Mouse (Mus musculus) neural tube, embryonic 11.5 days (tissue): ENCODE data around the gene 5330417C22Rik. TPM values are rescaled to one million over a fixed set of nuclear protein-coding genes. Genes with fewer than 3 reads are reported as not detected.
"Not testable (repeated sequence)": the region's sequence is repeated elsewhere in the genome, so short reads cannot be mapped to it uniquely, and the experiment has no call there.

Source experiments
- ATAC-seq: fragments of 200-750 bp; cut with Nextera tagmentation; 2 replicates; pipeline ENCODE4 v1.8.0; 2017; ENCODE audit warnings: moderate number of reproducible peaks, mild to moderate bottlenecking, moderate TSS enrichment, moderate library complexity; ENCODE audit not compliant: insufficient read depth, low FRiP score, low TSS enrichment
- DNase-seq: peaks from one replicate; pipeline ENCODE4 v3.0.0-alpha.2; 2015; ENCODE audit warnings: low spot score
- H3K27ac ChIP-seq: fragments of 300-500 bp; sonication (generic); 2 replicates; pipeline ENCODE4 v1.5.1; 2014; ENCODE audit warnings: low read depth, mild to moderate bottlenecking, low read length
- H3K27me3 ChIP-seq: fragments of 300-500 bp; sonication (generic); 2 replicates; pipeline ENCODE4 v1.6.1; 2014; ENCODE audit warnings: mild to moderate bottlenecking, low read length, mixed read lengths; ENCODE audit not compliant: control insufficient read depth, insufficient read depth
- H3K36me3 ChIP-seq: fragments of 300-500 bp; sonication (generic); 2 replicates; pipeline ENCODE4 v1.6.1; 2014; ENCODE audit warnings: mild to moderate bottlenecking, low read length, moderate library complexity, mixed read lengths; ENCODE audit not compliant: control insufficient read depth, insufficient read depth
- H3K4me1 ChIP-seq: fragments of 300-500 bp; sonication (generic); 2 replicates; pipeline ENCODE4 v1.6.1; 2014; ENCODE audit warnings: low read length, mixed read lengths; ENCODE audit not compliant: control insufficient read depth, insufficient read depth
- H3K4me2 ChIP-seq: fragments of 300-500 bp; sonication (generic); 2 replicates; pipeline ENCODE4 v1.6.1; 2014; ENCODE audit warnings: low read depth, mild to moderate bottlenecking, moderate library complexity
- H3K4me3 ChIP-seq: fragments of 300-500 bp; sonication (generic); 2 replicates; pipeline ENCODE4 v1.5.1; 2014; ENCODE audit warnings: low read depth, low read length
- H3K9ac ChIP-seq: fragments of 300-500 bp; sonication (generic); 2 replicates; pipeline ENCODE4 v1.6.1; 2014; ENCODE audit warnings: mild to moderate bottlenecking, low read length
- H3K9me3 ChIP-seq: fragments of 300-500 bp; sonication (generic); 2 replicates; pipeline ENCODE4 v1.6.1; 2016; ENCODE audit warnings: low read length; ENCODE audit not compliant: control insufficient read depth
- WGBS: fragments of 180-500 bp; shearing (Covaris S2); extraction: QIAGEN DNeasy Blood & Tissue Kit; methylation state at CpG from one replicate; pipeline ENCODE4 v1.1.7; 2014; 5-methylcytosine and 5-hydroxymethylcytosine counted together
- polyA plus RNA-seq: library from polyadenylated mRNA; unstranded; fragments of >200 nt; fragmentation: Nextera tagmentation; extraction: Ambion mirVana; gene quantifications from 2 replicates; pipeline ENCODE4 v1.2.1, GENCODE M21; 2014

5330417C22Rik gene
- polyA plus RNA-seq, result 1.4 and 1.8 TPM in 2 replicates

DNA sequence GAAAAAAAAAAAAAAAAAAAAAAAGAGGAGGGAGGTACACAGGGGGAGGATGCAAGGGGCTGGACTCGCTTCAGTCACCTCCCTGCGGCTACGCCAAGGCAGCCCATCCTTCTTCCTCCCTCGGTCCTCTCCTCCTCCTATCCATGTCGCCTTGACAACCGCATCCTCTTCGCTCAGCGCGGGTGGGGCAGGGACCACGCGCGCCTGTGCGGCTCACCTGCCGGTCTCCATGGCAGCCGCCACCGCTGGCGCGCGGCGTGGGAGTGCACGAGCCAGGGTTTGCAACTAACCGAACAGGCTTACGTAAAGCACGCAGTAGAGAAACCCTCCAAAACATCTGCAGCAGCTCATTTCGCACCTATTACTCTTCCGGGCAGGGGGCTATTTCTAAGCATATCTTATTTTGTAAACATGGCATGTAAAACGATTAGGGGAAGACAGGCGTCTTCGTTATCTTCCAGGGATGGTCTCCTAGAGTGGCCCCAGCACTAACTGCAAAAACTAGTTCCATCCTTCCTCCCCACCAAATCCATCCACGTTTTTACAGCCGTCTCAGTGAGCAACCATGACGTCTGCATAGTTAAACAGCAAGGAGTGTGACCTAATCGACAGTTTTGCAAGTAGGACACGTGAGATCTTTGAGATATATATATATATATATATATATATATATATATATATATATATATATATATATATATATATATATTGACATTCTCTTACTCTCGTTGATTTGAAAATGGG lies at the start of gene 5330417C22Rik:
Gene 5330417C22Rik (minus strand): TSS at position 20 of the 744 bp plus-strand sequence.
- no peaks in the 10 kb centered on the region for H3K4me1 ChIP-seq
- no peak within 1 kb of the TSS for H3K27ac ChIP-seq
- ATAC-seq, result peak; percentile 80
- H3K27me3 ChIP-seq, result peaks cover 11% of the 10 kb centered on the region
- peak within 1 kb of the TSS; percentile 52 for H3K9ac ChIP-seq
- 2% methylated on average over 30 of the region's 35 CpGs for WGBS
- H3K4me2 ChIP-seq, result peak within 1 kb of the TSS; percentile 86
- H3K36me3 ChIP-seq, result no peaks in the 10 kb centered on the region
- peak within 1 kb of the TSS; percentile 41 for H3K4me3 ChIP-seq
- DNase-seq, result peak; percentile 68
- H3K9me3 ChIP-seq, result no peaks in the 10 kb centered on the region

DNA sequence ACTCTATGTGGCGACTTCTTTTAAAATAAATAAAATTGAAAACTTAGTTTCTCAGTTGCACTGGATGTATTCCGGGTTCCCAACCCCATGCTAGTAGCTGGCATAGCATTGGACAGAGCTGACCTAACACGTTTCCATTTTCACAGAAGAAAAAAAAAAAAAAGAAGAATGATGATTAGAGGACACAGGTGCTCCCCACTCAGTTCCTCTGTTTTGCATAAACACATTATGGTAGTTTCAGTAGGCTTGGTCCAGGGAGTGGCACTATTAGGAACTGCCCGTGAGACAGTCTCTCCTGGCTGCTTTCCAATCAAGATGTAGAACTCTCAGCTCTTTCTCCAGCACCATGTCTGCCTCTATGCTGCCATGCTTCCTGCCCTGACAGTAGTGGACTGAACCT lies 48.2 kb upstream of the 5330417C22Rik start:
- no peak overlapping the region for H3K4me3 ChIP-seq
- H3K4me2 ChIP-seq, result no peak overlapping the region
- no peaks in the 10 kb centered on the region for H3K4me1 ChIP-seq
- no peak for ATAC-seq
- WGBS, result 85% methylated on average over 4 of the region's 4 CpGs
- no peaks in the 10 kb centered on the region for H3K27me3 ChIP-seq
- no peak overlapping the region for H3K27ac ChIP-seq
- no peaks in the 10 kb centered on the region for H3K36me3 ChIP-seq
- no peak for DNase-seq
- H3K9ac ChIP-seq, result no peak overlapping the region
- H3K9me3 ChIP-seq, result no peaks in the 10 kb centered on the region

DNA sequence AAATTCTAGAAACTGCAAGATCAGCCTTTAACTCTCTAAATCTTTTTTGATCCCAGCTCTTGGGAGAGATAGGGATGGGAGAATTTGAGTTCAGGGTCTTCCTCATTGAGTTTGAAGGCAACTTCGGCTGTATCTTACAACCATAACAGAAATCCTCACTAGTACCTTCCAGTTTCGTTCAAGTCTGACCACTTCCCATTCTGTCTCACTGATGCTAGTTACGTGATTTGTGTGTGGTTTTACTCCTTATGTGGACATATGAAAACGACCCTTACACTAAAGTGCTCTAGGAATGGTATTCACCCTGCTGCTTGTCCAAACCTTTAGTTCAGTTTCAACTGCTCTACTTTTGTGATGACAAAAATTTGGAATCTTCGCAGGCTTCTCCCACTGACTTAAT lies 37.7 kb upstream of the 5330417C22Rik start:
- DNase-seq (no peak), ATAC-seq (no peak)
- WGBS, result 84% methylated on average over 5 of the region's 5 CpGs
- H3K9ac ChIP-seq, result no peak overlapping the region
- H3K36me3 ChIP-seq, result no peaks in the 10 kb centered on the region; the same call in 1 of the 2 replicates
- H3K27me3 ChIP-seq, result no peaks in the 10 kb centered on the region
- H3K4me3 ChIP-seq, result no peak overlapping the region
- peaks cover 13% of the 10 kb centered on the region for H3K4me1 ChIP-seq
- H3K4me2 ChIP-seq, result no peak overlapping the region
- H3K9me3 ChIP-seq, result no peaks in the 10 kb centered on the region
- no peak overlapping the region for H3K27ac ChIP-seq

DNA sequence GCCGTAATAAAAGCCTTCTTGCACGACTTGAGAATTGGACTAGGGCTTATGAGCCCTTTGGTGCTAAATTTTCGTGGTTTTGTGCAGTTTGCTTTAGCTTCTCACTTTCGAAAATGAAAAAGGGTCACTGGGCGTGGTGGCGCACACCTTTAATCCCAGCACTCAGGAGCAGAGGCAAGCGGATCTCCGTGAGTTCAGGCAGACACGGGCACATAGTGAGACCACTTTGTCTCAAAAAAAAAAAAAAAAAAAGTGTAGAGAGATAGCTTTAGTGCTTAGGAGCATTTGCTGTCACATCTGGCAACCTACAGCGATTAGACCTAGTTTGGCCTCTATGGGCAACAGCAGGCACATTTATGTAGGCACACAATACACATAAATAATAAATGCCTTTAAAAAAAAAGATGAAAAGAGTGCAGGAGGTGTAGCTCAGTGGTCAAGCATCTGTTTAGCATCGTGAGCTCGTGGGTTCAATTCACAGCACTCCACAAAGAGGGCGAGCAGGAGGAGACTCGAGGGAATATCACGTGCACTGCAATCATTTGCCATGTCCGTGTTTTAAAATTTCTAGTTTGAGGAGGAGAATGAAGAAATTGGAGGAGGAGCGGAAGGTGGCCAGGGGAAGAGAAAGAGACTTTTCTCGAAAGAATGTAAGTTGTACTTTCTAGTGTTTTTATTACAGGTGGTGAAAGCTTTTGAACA lies 36.1 kb upstream of the 5330417C22Rik start:
- DNase-seq (no peak), ATAC-seq (no peak)
- H3K9me3 ChIP-seq, result no peaks in the 10 kb centered on the region
- 49% methylated on average over 18 of the region's 18 CpGs for WGBS
- no peaks in the 10 kb centered on the region for H3K36me3 ChIP-seq
- H3K4me3 ChIP-seq, result peak overlapping the region; percentile 61
- no peak overlapping the region for H3K27ac ChIP-seq
- peaks cover 13% of the 10 kb centered on the region for H3K4me1 ChIP-seq
- H3K9ac ChIP-seq, result peak overlapping the region; percentile 64
- no peaks in the 10 kb centered on the region for H3K27me3 ChIP-seq
- H3K4me2 ChIP-seq, result peak overlapping the region; percentile 77

DNA sequence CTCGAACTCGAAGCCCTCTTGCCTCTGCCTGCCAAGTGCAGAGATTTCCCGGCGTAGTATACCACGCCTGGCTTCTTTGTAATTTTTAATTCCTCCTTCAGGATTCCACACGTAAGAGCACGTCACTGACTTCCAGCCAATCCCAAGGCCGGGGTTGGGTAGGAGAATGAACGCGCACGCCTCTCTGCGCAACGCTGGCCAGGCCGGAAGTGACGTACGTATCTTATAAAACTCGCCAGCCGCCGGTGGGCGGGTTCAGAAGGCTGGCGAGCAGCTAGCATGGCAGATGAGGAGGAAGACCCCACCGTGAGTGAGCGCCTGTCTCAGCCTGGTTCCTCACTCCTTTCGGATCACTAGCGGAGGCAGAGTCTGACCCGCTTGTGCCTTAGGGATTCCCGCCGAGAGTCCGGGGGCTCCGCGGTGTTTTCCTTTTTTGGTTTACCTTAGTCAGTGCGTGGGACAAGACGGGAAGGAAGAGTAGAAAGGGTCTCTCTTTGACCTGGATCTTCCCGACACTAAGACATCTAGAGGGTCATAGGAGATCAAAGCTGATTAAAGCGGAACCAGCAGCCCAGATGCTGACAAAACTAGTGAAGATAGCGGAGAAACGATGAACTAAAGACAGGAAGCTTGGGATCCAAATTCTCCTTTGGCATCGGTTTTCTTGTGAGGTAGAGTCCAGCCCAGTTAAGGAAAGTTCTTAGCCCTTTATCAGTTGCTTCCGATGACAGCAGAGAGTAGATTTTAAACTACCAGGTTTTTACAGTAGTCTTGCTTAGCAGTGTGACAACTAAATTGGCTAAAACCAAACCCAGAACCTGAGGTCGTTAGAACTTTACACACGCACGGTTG lies 35.3 kb upstream of the 5330417C22Rik start, which contains the start of gene Taf13:
Gene Taf13 (plus strand): TSS at position 256 of the 852 bp plus-strand sequence.
- Histone ChIP-seq H3K4me2 (peak within 1 kb of the TSS; percentile 77), H3K9ac (peak within 1 kb of the TSS; percentile 64), H3K27me3 (no peaks in the 10 kb centered on the region), H3K9me3 (no peaks in the 10 kb centered on the region), H3K4me1 (peaks cover 13% of the 10 kb centered on the region), H3K27ac (peak within 1 kb of the TSS; percentile 57), H3K4me3 (peak within 1 kb of the TSS; percentile 61), H3K36me3 (no peaks in the 10 kb centered on the region)
- ATAC-seq (peak; percentile 95), DNase-seq (peak; percentile 98)
- under 1% methylated on average over 42 of the region's 42 CpGs for WGBS

DNA sequence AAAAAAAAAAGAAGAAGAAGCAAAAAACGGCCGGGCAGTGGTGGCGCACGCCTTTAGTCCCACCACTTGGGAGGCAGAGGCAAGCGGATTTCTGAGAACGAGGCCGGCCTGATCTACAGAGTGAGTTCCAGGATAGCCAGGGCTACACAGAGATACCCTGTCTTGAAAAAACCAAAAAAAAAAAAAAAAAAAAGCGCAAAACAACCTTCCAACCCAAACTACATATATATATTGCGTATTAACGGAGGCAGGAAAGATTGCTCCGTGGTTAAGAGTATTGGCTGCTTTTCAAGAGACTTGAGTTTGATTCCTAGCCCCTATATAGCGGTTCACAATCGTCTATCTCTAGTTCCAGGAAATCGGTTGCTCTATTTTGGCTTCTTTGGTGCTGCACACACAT lies 34.5 kb upstream of the 5330417C22Rik start:
- Histone ChIP-seq H3K36me3 (no peaks in the 10 kb centered on the region), H3K4me2 (no peak overlapping the region; the same call in 1 of the 2 replicates), H3K27ac (no peak overlapping the region), H3K9me3 (no peaks in the 10 kb centered on the region), H3K4me3 (peak overlapping the region; percentile 61; the same call in 1 of the 2 replicates), H3K4me1 (peaks cover 13% of the 10 kb centered on the region), H3K27me3 (no peaks in the 10 kb centered on the region), H3K9ac (no peak overlapping the region)
- no peak for DNase-seq
- WGBS, result 91% methylated on average over 14 of the region's 14 CpGs
- ATAC-seq, result no peak; the same call in 1 of the 2 replicates

DNA sequence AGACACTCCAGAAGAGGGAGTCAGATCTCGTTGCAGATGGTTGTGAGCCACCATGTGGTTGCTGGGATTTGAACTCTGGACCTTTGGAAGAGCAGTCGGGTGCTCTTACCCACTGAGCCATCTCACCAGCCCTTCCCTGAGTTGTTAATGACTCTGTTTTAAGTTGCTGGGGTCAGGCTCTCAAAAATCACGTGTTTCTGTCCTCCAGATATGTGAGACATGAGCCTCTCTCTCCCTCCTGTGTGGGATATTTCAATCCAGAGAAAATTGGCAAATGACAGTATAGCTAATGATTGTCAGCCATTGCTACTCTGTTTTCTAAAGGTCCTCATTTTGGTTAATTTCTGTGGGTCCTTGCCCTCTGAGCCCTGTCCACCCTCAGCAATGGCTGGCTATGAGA lies 33.3 kb upstream of the 5330417C22Rik start:
- not testable (repeated sequence) for H3K27ac ChIP-seq, ATAC-seq, H3K4me2 ChIP-seq, H3K36me3 ChIP-seq, H3K4me3 ChIP-seq, H3K27me3 ChIP-seq, DNase-seq, H3K9ac ChIP-seq, H3K9me3 ChIP-seq
- H3K4me1 ChIP-seq, result peaks cover 13% of the 10 kb centered on the region
- WGBS, result 61% methylated on average over 3 of the region's 3 CpGs
